Mouse (Mus musculus) forebrain, embryonic 10.5 days (tissue): ENCODE data around the gene Sec24d. TPM values are rescaled to one million over a fixed set of nuclear protein-coding genes. Genes with fewer than 3 reads are reported as not detected.
"Not testable (repeated sequence)": the region's sequence is repeated elsewhere in the genome, so short reads cannot be mapped to it uniquely, and the experiment has no call there.

Experiments used
- DNase-seq: peaks from one replicate; pipeline ENCODE4 v3.0.0-alpha.2; 2017; ENCODE audit warnings: low spot score; ENCODE audit errors: extremely low spot score
- H3K27ac ChIP-seq: fragments of 300-500 bp; sonication (generic); 2 replicates; pipeline ENCODE4 v1.5.1; 2016; ENCODE audit warnings: mild to moderate bottlenecking
- H3K27me3 ChIP-seq: fragments of 300-500 bp; sonication (generic); 2 replicates; pipeline ENCODE4 v1.6.1; 2016; ENCODE audit warnings: mild to moderate bottlenecking; ENCODE audit not compliant: poor library complexity, severe bottlenecking
- H3K36me3 ChIP-seq: fragments of 300-500 bp; sonication (generic); replicated peaks from 2 replicates; pipeline ENCODE4 v1.6.1; 2016; ENCODE audit warnings: mild to moderate bottlenecking, moderate library complexity
- H3K4me1 ChIP-seq: fragments of 300-500 bp; sonication (generic); 2 replicates; pipeline ENCODE4 v1.6.1; 2016
- H3K4me3 ChIP-seq: fragments of 300-500 bp; sonication (generic); 2 replicates; pipeline ENCODE4 v1.5.1; 2016; ENCODE audit warnings: mild to moderate bottlenecking, moderate library complexity
- H3K9me3 ChIP-seq: fragments of 300-500 bp; sonication (generic); 2 replicates; pipeline ENCODE4 v1.6.1; 2016; ENCODE audit warnings: mild to moderate bottlenecking, moderate library complexity
- WGBS: fragments of 180-500 bp; shearing (Covaris S2); methylation state at CpG from one replicate; pipeline ENCODE4 v1.1.7; 2016; 5-methylcytosine and 5-hydroxymethylcytosine counted together
- polyA plus RNA-seq: library from polyadenylated mRNA; unstranded; fragments of >200 nt; fragmentation: Nextera tagmentation; extraction: Ambion mirVana; gene quantifications from 2 replicates; pipeline ENCODE4 v1.2.1, GENCODE M21; 2016

Gene Sec24d
- polyA plus RNA-seq, 1 experiment from 2014 or later: 16.9 TPM

- WGBS: 78% methylated on average over 6 of the region's 6 CpGs
- Histone ChIP-seq H3K27ac (no peak overlapping the region), H3K36me3 (no peaks in the 10 kb centered on the region), H3K4me3 (no peak overlapping the region), H3K4me1 (no peaks in the 10 kb centered on the region), H3K9me3 (no peaks in the 10 kb centered on the region), H3K27me3 (no peaks in the 10 kb centered on the region)
- no peak for DNase-seq
Measured at GRCm38 (mm10) chr3:123353183-123353582, 85.9 kb downstream of the Sec24d start.

GRCm38 (mm10) chr3:123353661-123354060 is 86.4 kb downstream of the Sec24d start:
- Histone ChIP-seq H3K4me3 (no peak overlapping the region), H3K9me3 (no peaks in the 10 kb centered on the region), H3K4me1 (no peaks in the 10 kb centered on the region), H3K36me3 (no peaks in the 10 kb centered on the region), H3K27ac (no peak overlapping the region), H3K27me3 (no peaks in the 10 kb centered on the region)
- no peak for DNase-seq
- WGBS: 93% methylated on average over 12 of the region's 12 CpGs

DNA sequence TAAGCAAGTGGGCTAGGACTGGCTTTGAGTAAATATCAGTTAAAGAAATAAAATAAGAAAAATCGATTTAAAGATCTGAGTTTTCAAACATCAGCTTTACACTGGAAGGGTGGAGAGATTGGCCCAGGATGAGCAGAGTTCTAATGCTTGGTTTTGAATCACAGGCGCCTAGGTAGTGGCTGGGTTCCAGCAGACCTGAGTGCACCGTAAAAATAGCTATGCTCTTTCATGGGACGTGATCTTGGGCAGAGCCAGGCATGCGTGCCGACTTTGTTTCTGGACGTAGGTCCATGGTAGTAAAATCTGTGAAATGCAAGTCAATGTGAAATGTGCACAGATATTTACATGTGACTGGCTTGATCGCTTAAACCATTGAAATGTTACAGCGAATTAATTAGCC is 87.1 kb downstream of the Sec24d start:
- no peaks in the 10 kb centered on the region for H3K9me3 ChIP-seq
- WGBS: 92% methylated on average over 9 of the region's 9 CpGs
- no peak for DNase-seq
- no peaks in the 10 kb centered on the region for H3K27me3 ChIP-seq
- no peaks in the 10 kb centered on the region for H3K36me3 ChIP-seq
- no peaks in the 10 kb centered on the region for H3K4me1 ChIP-seq
- H3K4me3 ChIP-seq: no peak overlapping the region
- H3K27ac ChIP-seq: no peak overlapping the region

- H3K4me3 ChIP-seq: no peak overlapping the region
- H3K27me3 ChIP-seq: no peaks in the 10 kb centered on the region
- DNase-seq: no peak
- no peaks in the 10 kb centered on the region for H3K4me1 ChIP-seq
- WGBS: 86% methylated on average over 4 of the region's 4 CpGs
- H3K9me3 ChIP-seq: no peaks in the 10 kb centered on the region
- H3K36me3 ChIP-seq: peaks cover 3% of the 10 kb centered on the region
- H3K27ac ChIP-seq: no peak overlapping the region
Measured at GRCm38 (mm10) chr3:123356377-123356991, 89.2 kb downstream of the Sec24d start.

GRCm38 (mm10) chr3:123366820-123367219 is 99.6 kb downstream of the Sec24d start:
- not testable (repeated sequence) for DNase-seq, H3K27me3 ChIP-seq, H3K4me3 ChIP-seq, H3K4me1 ChIP-seq, H3K27ac ChIP-seq, H3K9me3 ChIP-seq
- H3K36me3 ChIP-seq: peaks cover 74% of the 10 kb centered on the region
- 90% methylated on average over 2 of the region's 2 CpGs for WGBS

DNA sequence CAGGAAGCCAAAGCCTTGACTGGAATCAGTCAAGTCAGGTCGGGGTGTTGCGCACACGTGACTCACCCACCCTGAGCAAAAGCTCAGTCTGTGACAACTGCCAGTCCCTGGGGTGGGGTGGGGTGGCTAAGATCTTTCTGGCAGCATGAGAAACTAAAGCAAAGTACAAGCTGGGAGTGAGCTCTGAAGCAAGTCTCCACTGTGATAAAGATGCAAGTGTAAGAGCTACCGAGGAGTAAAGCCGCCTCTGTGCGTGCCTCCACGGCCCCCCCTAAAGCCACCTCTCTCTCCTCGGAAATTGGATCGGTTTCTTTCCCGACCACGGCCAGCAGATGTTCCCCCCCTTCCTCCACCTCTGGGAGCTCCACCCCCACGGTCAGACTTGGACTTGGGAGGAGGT is 101.9 kb downstream of the Sec24d start:
- H3K27me3 ChIP-seq: no peaks in the 10 kb centered on the region
- whole genome bisulfite sequencing: 92% methylated on average over 12 of the region's 12 CpGs
- H3K4me1 ChIP-seq: no peaks in the 10 kb centered on the region
- DNase-seq: no peak
- H3K36me3 ChIP-seq: peaks cover 80% of the 10 kb centered on the region
- no peak overlapping the region for H3K27ac ChIP-seq
- H3K9me3 ChIP-seq: no peaks in the 10 kb centered on the region
- H3K4me3 ChIP-seq: no peak overlapping the region

DNA sequence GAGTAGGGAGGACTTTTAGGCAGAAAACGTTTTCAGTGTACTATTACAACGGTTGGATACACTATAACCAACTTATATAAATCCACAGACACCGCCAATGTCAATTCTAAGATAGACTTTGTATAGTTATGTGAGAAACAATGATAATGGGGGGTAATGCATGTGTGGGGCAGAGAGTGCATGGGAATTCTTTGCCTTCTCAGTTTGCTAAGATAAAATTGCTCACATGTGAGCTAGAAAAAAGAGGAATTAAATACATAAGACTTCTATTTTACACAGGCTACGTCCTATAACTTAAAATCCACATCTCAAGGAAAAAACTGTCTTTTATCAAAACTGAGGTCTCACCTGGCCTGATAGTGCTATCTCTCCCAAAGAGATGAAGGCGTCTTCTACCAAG is 103.7 kb downstream of the Sec24d start:
- H3K27me3 ChIP-seq: no peaks in the 10 kb centered on the region
- DNase-seq: no peak
- H3K4me3 ChIP-seq: no peak overlapping the region
- H3K4me1 ChIP-seq: no peaks in the 10 kb centered on the region
- H3K9me3 ChIP-seq: no peaks in the 10 kb centered on the region
- no peak overlapping the region for H3K27ac ChIP-seq
- WGBS: 93% methylated on average over 5 of the region's 5 CpGs
- H3K36me3 ChIP-seq: peaks cover 82% of the 10 kb centered on the region

- no peaks in the 10 kb centered on the region for H3K27me3 ChIP-seq
- no peak overlapping the region for H3K4me3 ChIP-seq
- H3K9me3 ChIP-seq: no peaks in the 10 kb centered on the region
- 40% methylated on average over 11 of the region's 11 CpGs for WGBS
- H3K4me1 ChIP-seq: no peaks in the 10 kb centered on the region
- H3K36me3 ChIP-seq: peaks cover 83% of the 10 kb centered on the region
- no peak overlapping the region for H3K27ac ChIP-seq
- DNase-seq: peak; percentile 61
Measured at GRCm38 (mm10) chr3:123371766-123372535, 104.7 kb downstream of the Sec24d start.

DNA sequence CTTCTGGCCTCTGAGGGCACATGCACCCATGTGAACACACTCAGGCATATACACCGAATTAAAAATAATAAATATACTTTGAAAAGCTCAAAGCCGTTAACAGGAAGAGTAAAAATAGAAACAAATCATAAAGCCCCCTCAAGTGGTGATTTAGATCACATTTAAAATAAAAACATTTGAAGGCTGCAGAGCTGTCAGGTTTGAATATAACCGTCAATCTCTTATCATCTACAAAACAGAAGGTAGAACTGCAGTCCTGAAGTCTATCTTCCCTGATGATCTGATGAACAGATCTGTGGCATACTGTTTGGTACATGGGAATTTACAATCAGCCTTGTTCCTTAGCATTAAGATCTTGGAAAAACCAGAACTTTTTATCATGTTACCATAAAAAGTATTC is 109.3 kb downstream of the Sec24d start:
- no peak for DNase-seq
- 96% methylated on average over 3 of the region's 3 CpGs for WGBS
- H3K4me3 ChIP-seq: no peak overlapping the region
- H3K9me3 ChIP-seq: no peaks in the 10 kb centered on the region
- H3K27me3 ChIP-seq: no peaks in the 10 kb centered on the region
- H3K4me1 ChIP-seq: no peaks in the 10 kb centered on the region
- H3K27ac ChIP-seq: no peak overlapping the region
- H3K36me3 ChIP-seq: peaks cover 78% of the 10 kb centered on the region

DNA sequence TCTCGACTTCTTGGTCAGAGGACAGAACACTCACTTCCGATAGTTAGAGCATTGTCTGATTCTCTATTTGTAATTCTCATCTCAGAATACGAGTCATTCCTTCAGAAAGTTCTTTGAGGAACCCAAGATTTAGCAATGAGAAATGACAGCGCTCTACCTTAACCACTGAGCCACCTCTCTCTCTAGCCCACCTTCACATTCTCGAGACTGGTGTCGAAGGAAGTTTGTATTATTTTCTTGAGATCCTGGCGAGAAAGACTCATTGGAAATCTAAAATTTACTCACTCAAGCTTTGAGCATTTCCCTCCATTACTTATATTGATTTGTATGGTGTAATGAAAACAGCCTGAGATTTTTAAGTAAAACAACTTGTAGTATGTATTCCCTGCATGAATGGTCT is 117.2 kb downstream of the Sec24d start:
- no peaks in the 10 kb centered on the region for H3K27me3 ChIP-seq
- no peak overlapping the region for H3K27ac ChIP-seq
- WGBS: 93% methylated on average over 7 of the region's 7 CpGs
- no peak for DNase-seq
- H3K9me3 ChIP-seq: no peaks in the 10 kb centered on the region
- H3K4me1 ChIP-seq: peaks cover 18% of the 10 kb centered on the region
- peak overlapping the region; percentile 80 for H3K4me3 ChIP-seq
- peaks cover 26% of the 10 kb centered on the region for H3K36me3 ChIP-seq

DNA sequence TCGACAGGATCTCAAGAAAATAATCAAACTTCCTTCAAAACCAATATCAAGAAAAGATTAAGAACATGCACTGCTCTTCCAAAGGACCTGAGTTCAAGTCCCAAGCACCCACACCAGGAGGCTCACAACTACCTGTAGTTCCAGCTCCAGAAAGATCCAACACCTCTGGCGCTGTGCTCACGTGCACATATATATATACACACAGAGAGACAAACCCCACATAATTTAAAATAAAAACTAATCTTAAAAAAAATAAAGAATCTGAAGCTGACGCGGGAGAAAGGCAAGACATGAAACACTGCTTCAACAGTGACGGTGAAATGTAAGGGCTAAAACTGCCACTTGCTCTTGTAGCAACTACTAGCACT is 117.8 kb downstream of the Sec24d start:
- Histone ChIP-seq H3K27ac (peak overlapping the region; percentile 96), H3K27me3 (no peaks in the 10 kb centered on the region), H3K9me3 (no peaks in the 10 kb centered on the region), H3K36me3 (peaks cover 19% of the 10 kb centered on the region), H3K4me1 (peaks cover 18% of the 10 kb centered on the region), H3K4me3 (peak overlapping the region; percentile 80)
- WGBS: 14% methylated on average over 6 of the region's 6 CpGs
- DNase-seq: no peak

GRCm38 (mm10) chr3:123385486-123386156 is 118.4 kb downstream of the Sec24d start, which contains the start of gene Mettl14:
Mettl14 (minus strand) TSS chr3:123386108.
- Histone ChIP-seq H3K27ac (peak within 1 kb of the TSS; percentile 96), H3K4me3 (peak within 1 kb of the TSS; percentile 80)
- under 1% methylated on average over 41 of the region's 41 CpGs for WGBS

More at GRCm38 (mm10) chr3:123385486-123386156, 118.4 kb downstream of the Sec24d start, which contains the start of gene Mettl14:
- Histone ChIP-seq H3K36me3 (peaks cover 16% of the 10 kb centered on the region), H3K27me3 (no peaks in the 10 kb centered on the region), H3K9me3 (no peaks in the 10 kb centered on the region), H3K4me1 (peaks cover 18% of the 10 kb centered on the region)
- DNase-seq: peak; percentile 97
